Mouse (Mus musculus) thymus, adult 2 months (tissue): ENCODE results near the gene Dgkd.

Experiments
- CTCF ChIP-seq: fragments of 200-500 bp; IDR thresholded peaks from 2 replicates; pipeline ENCODE4 v1.5.1; 2012; ENCODE audit warnings: mild to moderate bottlenecking, control low read depth, low read length, moderate library complexity, borderline replicate concordance; ENCODE audit not compliant: control insufficient read depth, poor library complexity, insufficient read depth; ENCODE audit errors: extremely low read depth
- POLR2A ChIP-seq: fragments of 200-500 bp; IDR thresholded peaks from 2 replicates; pipeline ENCODE4 v1.6.1; 2012; ENCODE audit warnings: mild to moderate bottlenecking, low read length, control low read depth, moderate library complexity; ENCODE audit not compliant: control insufficient read depth, poor library complexity, insufficient read depth; ENCODE audit errors: extremely low read depth

GRCm38 (mm10) chr1:87863602-87864001 is 10.5 kb downstream of the Dgkd start:
- no peak for TF ChIP-seq CTCF
- TF ChIP-seq POLR2A: no peak
